Mouse (Mus musculus) neural tube, embryonic 12.5 days (tissue): Measurements from ENCODE around the gene Ndufaf1. TPM values are rescaled to one million over a fixed set of nuclear protein-coding genes. Genes with fewer than 3 reads are reported as not detected.

ENCODE experiments used
- polyA plus RNA-seq: library from polyadenylated mRNA; unstranded; fragments of >200 nt; fragmentation: Nextera tagmentation; extraction: Ambion mirVana; gene quantifications from 2 replicates; pipeline ENCODE4 v1.2.1, GENCODE M21; 2016

Gene Ndufaf1
- polyA plus RNA-seq, 1 experiment from 2014 or later = 39.0 TPM

Other genes starting within 250 kb of the Ndufaf1 start
- gene Ino80, start 185.1 kb downstream of the Ndufaf1 start, polyA plus RNA-seq = 3.5 and 4.7 TPM in 2 replicates
- 0.61 and 0.70 TPM in 2 replicates for gene Exd1, start 115.2 kb downstream of the Ndufaf1 start, polyA plus RNA-seq
- gene Chp1, start 115.1 kb downstream of the Ndufaf1 start, polyA plus RNA-seq = 62.3 and 68.2 TPM in 2 replicates
- gene Nusap1, start 44.5 kb downstream of the Ndufaf1 start, polyA plus RNA-seq = 54.9 and 55.5 TPM in 2 replicates
- gene Oip5, start 44.4 kb downstream of the Ndufaf1 start, polyA plus RNA-seq = 19.4 and 19.9 TPM in 2 replicates
- 70.9 and 76.2 TPM in 2 replicates for gene Rtf1, start 12.2 kb upstream of the Ndufaf1 start, polyA plus RNA-seq
- 0.34 and 0.96 TPM in 2 replicates for gene Itpka, start 79.5 kb upstream of the Ndufaf1 start, polyA plus RNA-seq
- 0.26 and 0.61 TPM in 2 replicates for gene Ltk, start 97.6 kb upstream of the Ndufaf1 start, polyA plus RNA-seq
- 28.8 and 29.4 TPM in 2 replicates for gene Rpap1, start 124.7 kb upstream of the Ndufaf1 start, polyA plus RNA-seq
- gene Tyro3, start 134.9 kb upstream of the Ndufaf1 start, polyA plus RNA-seq = 20.7 and 21.0 TPM in 2 replicates
- gene Mga, start 234.4 kb upstream of the Ndufaf1 start, polyA plus RNA-seq = 27.2 and 31.1 TPM in 2 replicates